Mouse (Mus musculus) limb, embryonic 13.5 days (tissue): ENCODE measurements around the gene Ldlrad2. TPM values are rescaled to one million over a fixed set of nuclear protein-coding genes. Genes with fewer than 3 reads are reported as not detected.
A peak's percentile ranks its signal among the peaks of the same experiment; 100 is the strongest.

Experiments used
- ATAC-seq: fragments of 200-750 bp; cut with Nextera tagmentation; 2 replicates; pipeline ENCODE4 v1.8.0; 2017; ENCODE audit warnings: low read depth, moderate number of reproducible peaks, moderate TSS enrichment; ENCODE audit not compliant: low FRiP score
- H3K27ac ChIP-seq: fragments of 300-500 bp; sonication (generic); 2 replicates; pipeline ENCODE4 v1.5.1; 2015; ENCODE audit warnings: inconsistent platforms, mild to moderate bottlenecking, moderate library complexity
- H3K27me3 ChIP-seq: fragments of 300-500 bp; sonication (generic); 2 replicates; pipeline ENCODE4 v1.6.1; 2015; ENCODE audit warnings: mild to moderate bottlenecking, inconsistent platforms
- H3K36me3 ChIP-seq: fragments of 300-500 bp; sonication (generic); 2 replicates; pipeline ENCODE4 v1.6.1; 2015; ENCODE audit warnings: inconsistent platforms, mild to moderate bottlenecking, moderate library complexity
- H3K4me1 ChIP-seq: fragments of 300-500 bp; sonication (generic); 2 replicates; pipeline ENCODE4 v1.6.1; 2015; ENCODE audit warnings: inconsistent platforms
- H3K4me2 ChIP-seq: fragments of 300-500 bp; sonication (generic); replicated peaks from 2 replicates; pipeline ENCODE4 v1.6.1; 2015; ENCODE audit warnings: inconsistent platforms, mild to moderate bottlenecking, moderate library complexity
- H3K4me3 ChIP-seq: fragments of 300-500 bp; sonication (generic); 2 replicates; pipeline ENCODE4 v1.5.1; 2015; ENCODE audit warnings: moderate library complexity, mild to moderate bottlenecking, inconsistent platforms
- H3K9ac ChIP-seq: fragments of 300-500 bp; sonication (generic); 2 replicates; pipeline ENCODE4 v1.6.1; 2015; ENCODE audit warnings: mild to moderate bottlenecking, inconsistent platforms
- H3K9me3 ChIP-seq: fragments of 300-500 bp; sonication (generic); 2 replicates; pipeline ENCODE4 v1.6.1; 2016; ENCODE audit warnings: inconsistent platforms
- WGBS: fragments of 180-500 bp; shearing (Covaris S2); methylation state at CpG from one replicate; pipeline ENCODE4 v1.1.7; 2015; 5-methylcytosine and 5-hydroxymethylcytosine counted together
- polyA plus RNA-seq: library from polyadenylated mRNA; unstranded; fragments of >200 nt; fragmentation: Nextera tagmentation; extraction: Ambion mirVana; gene quantifications from 2 replicates; pipeline ENCODE4 v1.2.1, GENCODE M21; 2015

Ldlrad2 gene
- not detected in 2 replicates for polyA plus RNA-seq

GRCm38 (mm10) chr4:137574469-137574868 lies at the start of gene Ldlrad2:
TSS of gene Ldlrad2 (minus strand) at chr4:137574569.
- no peak within 1 kb of the TSS for H3K27ac ChIP-seq
- ATAC-seq, result no peak
- no peak within 1 kb of the TSS for H3K4me2 ChIP-seq
- H3K4me1 ChIP-seq, result 0 out of 2 replicates have a peak, but pooled peaks cover 5% of the 10 kb centered on the region
- no peak within 1 kb of the TSS for H3K4me3 ChIP-seq
- H3K36me3 ChIP-seq, result peaks cover 27% of the 10 kb centered on the region
- 90% methylated on average over 10 of the region's 10 CpGs for WGBS
- no peak within 1 kb of the TSS for H3K9ac ChIP-seq
- H3K9me3 ChIP-seq, result no peaks in the 10 kb centered on the region
- H3K27me3 ChIP-seq, result peaks cover 20% of the 10 kb centered on the region

GRCm38 (mm10) chr4:137622847-137623246 lies 48.5 kb upstream of the Ldlrad2 start:
- Histone ChIP-seq H3K4me2 (no peak overlapping the region), H3K27me3 (no peaks in the 10 kb centered on the region), H3K4me3 (no peak overlapping the region), H3K36me3 (peaks cover 92% of the 10 kb centered on the region), H3K9me3 (no peaks in the 10 kb centered on the region), H3K27ac (no peak overlapping the region), H3K9ac (no peak overlapping the region), H3K4me1 (no peaks in the 10 kb centered on the region)
- ATAC-seq, result no peak
- WGBS, result 96% methylated on average over 8 of the region's 8 CpGs

DNA sequence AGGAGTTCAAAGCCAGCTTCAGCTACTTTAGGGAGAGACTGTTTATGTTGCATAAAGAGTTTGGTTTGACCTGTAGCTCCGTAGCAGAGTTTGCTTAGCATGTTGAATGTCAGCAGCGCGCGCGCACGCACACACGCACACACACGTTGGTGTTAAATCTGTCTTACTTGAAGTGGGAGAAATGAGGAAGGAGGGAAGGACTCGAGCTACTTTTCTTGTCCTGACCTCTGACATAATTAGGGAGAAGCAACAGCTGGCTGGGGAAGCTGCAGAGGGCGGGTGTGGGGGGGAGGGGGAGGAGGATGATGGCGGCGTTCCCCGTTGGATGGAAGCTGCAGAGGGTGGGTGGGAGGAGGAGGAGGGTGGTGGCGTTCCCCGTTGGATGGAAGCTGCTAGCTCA lies 35.9 kb upstream of the Ldlrad2 start:
- Histone ChIP-seq H3K36me3 (peaks cover 98% of the 10 kb centered on the region), H3K27me3 (no peaks in the 10 kb centered on the region), H3K27ac (no peak overlapping the region), H3K9ac (no peak overlapping the region), H3K4me3 (no peak overlapping the region), H3K4me2 (no peak overlapping the region), H3K4me1 (no peaks in the 10 kb centered on the region), H3K9me3 (no peaks in the 10 kb centered on the region)
- 76% methylated on average over 15 of the region's 15 CpGs for WGBS
- no peak for ATAC-seq

- no peak for ATAC-seq
- H3K9ac ChIP-seq, result no peak overlapping the region
- H3K36me3 ChIP-seq, result peaks cover 99% of the 10 kb centered on the region
- H3K4me2 ChIP-seq, result no peak overlapping the region
- H3K9me3 ChIP-seq, result no peaks in the 10 kb centered on the region
- H3K4me1 ChIP-seq, result no peaks in the 10 kb centered on the region
- H3K27me3 ChIP-seq, result no peaks in the 10 kb centered on the region
- no peak overlapping the region for H3K27ac ChIP-seq
- H3K4me3 ChIP-seq, result no peak overlapping the region
- 84% methylated on average over 7 of the region's 7 CpGs for WGBS
These were observed 35.3 kb upstream of the Ldlrad2 start for GRCm38 (mm10) chr4:137609702-137610101.

GRCm38 (mm10) chr4:137609281-137609680 lies 34.9 kb upstream of the Ldlrad2 start:
- H3K4me1 ChIP-seq, result no peaks in the 10 kb centered on the region
- H3K4me2 ChIP-seq, result no peak overlapping the region
- peaks cover 99% of the 10 kb centered on the region for H3K36me3 ChIP-seq
- H3K4me3 ChIP-seq, result no peak overlapping the region
- no peaks in the 10 kb centered on the region for H3K27me3 ChIP-seq
- no peak for ATAC-seq
- H3K27ac ChIP-seq, result no peak overlapping the region
- H3K9me3 ChIP-seq, result no peaks in the 10 kb centered on the region
- H3K9ac ChIP-seq, result no peak overlapping the region
- 88% methylated on average over 7 of the region's 7 CpGs for WGBS

DNA sequence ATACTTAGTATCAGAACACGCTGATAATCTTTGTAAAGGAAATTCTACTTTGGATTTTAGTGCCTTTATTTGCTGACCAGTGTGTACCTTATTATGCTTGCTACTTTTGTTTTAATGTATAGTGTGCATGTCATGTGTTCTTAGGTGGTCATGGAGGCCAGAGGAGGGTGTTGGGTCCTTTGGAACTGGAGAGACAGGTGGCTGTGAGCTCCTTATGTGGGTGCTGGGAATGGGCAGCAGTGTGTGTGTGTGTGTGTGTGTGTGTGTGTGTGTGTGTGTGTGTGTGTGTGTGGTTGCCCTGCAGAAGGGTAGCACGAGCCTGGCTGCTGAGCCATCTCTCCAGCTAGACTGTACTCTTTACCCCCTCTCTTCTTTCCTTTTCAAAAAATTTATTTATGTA lies 32.7 kb upstream of the Ldlrad2 start:
- no peak for ATAC-seq
- Histone ChIP-seq H3K9me3 (no peaks in the 10 kb centered on the region), H3K4me1 (no peaks in the 10 kb centered on the region), H3K9ac (no peak overlapping the region), H3K36me3 (peaks cover 78% of the 10 kb centered on the region), H3K27me3 (no peaks in the 10 kb centered on the region), H3K27ac (no peak overlapping the region), H3K4me2 (no peak overlapping the region), H3K4me3 (no peak overlapping the region)
- WGBS, result 100% methylated on average over 2 of the region's 2 CpGs

DNA sequence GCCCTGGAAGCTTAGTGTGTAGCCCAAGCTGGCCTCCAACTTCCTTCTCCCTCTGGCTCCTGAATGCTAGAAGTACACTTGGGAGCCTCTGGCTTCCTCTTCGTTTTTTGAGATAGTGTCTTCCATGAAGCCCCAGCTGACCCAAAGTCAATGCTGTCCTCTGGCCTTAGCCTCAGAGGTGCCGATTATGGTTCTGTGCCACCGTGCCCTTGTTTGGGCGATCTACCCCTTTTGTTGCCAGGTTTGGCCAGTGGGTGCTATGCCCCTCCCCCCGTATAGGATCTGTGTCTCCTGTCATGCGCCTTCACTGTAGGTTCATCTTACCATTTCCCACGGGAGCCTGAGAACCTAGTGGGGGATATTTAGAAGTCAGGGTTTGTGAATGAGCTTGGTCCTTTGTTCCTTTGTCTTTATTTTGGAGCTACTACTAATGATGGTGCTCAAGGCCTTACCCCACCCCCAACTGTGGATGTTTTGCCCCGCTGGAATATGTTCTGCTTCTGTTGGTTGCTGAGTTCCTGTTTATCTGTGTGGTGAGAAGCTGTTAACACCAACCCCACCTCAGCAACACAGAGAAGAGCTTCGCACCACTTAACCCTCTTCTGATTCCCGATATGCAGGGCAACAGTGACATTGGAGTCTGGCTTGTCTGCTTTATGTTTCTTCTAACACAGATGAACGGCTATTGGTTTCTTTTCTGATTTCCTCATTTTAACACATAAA lies 29.2 kb upstream of the Ldlrad2 start:
- Histone ChIP-seq H3K27ac (no peak overlapping the region), H3K9ac (no peak overlapping the region), H3K4me3 (no peak overlapping the region), H3K36me3 (peaks cover 44% of the 10 kb centered on the region), H3K4me1 (peaks cover 15% of the 10 kb centered on the region), H3K9me3 (no peaks in the 10 kb centered on the region), H3K27me3 (no peaks in the 10 kb centered on the region), H3K4me2 (no peak overlapping the region)
- 86% methylated on average over 11 of the region's 11 CpGs for WGBS
- no peak for ATAC-seq

DNA sequence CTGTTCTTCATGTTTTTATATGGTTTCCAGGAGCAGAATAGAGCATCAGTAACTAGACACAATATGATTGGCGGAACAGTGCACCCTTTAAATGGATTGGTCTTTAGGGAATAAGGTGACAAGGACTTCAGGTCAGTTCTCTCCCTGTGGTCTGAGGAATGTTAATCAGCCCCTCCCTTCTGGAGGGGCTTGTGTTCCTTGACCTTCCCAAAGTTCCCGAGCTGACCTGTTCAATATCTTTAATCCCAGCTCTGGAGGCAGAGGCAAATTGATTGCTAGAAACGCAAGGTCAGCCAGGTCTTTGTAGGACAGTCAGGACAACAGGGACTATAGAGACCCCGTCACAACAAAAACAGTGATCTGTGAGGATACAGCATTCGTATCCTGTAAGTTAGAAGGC lies 24.2 kb upstream of the Ldlrad2 start:
- H3K4me2 ChIP-seq, result no peak overlapping the region
- H3K9ac ChIP-seq, result no peak overlapping the region
- 80% methylated on average over 5 of the region's 5 CpGs for WGBS
- no peaks in the 10 kb centered on the region for H3K36me3 ChIP-seq
- peaks cover 44% of the 10 kb centered on the region for H3K4me1 ChIP-seq
- H3K27me3 ChIP-seq, result no peaks in the 10 kb centered on the region
- no peak for ATAC-seq
- no peak overlapping the region for H3K27ac ChIP-seq
- H3K4me3 ChIP-seq, result no peak overlapping the region
- H3K9me3 ChIP-seq, result no peaks in the 10 kb centered on the region

GRCm38 (mm10) chr4:137597098-137597630 lies 22.8 kb upstream of the Ldlrad2 start:
- no peak overlapping the region for H3K27ac ChIP-seq
- H3K4me1 ChIP-seq, result peaks cover 44% of the 10 kb centered on the region
- no peaks in the 10 kb centered on the region for H3K36me3 ChIP-seq
- H3K9ac ChIP-seq, result no peak overlapping the region
- 96% methylated on average over 4 of the region's 4 CpGs for WGBS
- no peaks in the 10 kb centered on the region for H3K27me3 ChIP-seq
- no peaks in the 10 kb centered on the region for H3K9me3 ChIP-seq
- H3K4me2 ChIP-seq, result no peak overlapping the region
- no peak for ATAC-seq
- H3K4me3 ChIP-seq, result no peak overlapping the region

DNA sequence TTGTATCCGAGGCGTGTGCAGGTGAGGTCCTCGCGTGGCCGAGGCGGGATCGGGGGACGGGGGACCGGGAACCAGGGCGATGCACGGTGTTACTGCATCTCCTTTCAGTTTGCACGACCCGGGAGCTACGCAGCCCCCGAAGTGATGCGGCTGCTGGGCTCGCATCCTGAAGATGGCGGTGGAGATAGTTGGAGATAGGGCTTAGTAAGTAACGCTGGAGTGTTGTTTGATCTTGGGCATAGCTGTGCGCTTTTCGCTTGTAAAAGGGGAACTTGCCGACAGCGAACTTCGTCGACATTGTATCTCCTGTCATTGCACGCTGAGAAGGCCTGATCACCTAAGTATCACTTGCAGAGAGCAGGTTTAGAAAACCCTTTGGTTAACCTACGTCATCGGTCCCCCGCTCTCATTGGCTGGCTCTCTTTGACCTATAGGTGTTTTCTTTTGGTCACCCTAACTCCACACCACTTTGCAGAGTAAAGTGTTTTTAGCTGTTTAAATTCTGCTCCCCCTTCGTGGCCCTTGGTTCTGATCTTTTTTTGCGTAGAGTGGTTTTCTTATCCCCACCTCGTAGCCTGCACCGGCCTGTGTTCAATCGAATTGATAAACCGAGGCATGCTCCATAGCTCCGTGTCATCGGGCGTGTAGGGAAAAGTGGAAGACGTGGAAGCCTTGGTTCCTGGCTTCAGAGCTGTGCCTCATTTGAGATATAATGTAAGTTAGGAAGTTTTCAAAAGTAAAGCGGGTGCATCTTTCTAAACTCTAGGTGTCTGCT lies 20.3 kb upstream of the Ldlrad2 start:
- Histone ChIP-seq H3K36me3 (no peaks in the 10 kb centered on the region), H3K4me1 (peaks cover 39% of the 10 kb centered on the region), H3K9me3 (no peaks in the 10 kb centered on the region), H3K9ac (peak overlapping the region; percentile 89), H3K4me2 (peak overlapping the region; percentile 89), H3K4me3 (peak overlapping the region; percentile 96), H3K27ac (peak overlapping the region; percentile 99), H3K27me3 (no peaks in the 10 kb centered on the region)
- WGBS, result 5% methylated on average over 40 of the region's 40 CpGs
- peak; percentile 16; the same call in 1 of the 2 replicates for ATAC-seq

GRCm38 (mm10) chr4:137593601-137594495 lies 19.5 kb upstream of the Ldlrad2 start, which contains the start of gene Usp48:
TSS of gene Usp48 (plus strand) at chr4:137593755.
- H3K36me3 ChIP-seq, result no peaks in the 10 kb centered on the region
- H3K4me2 ChIP-seq, result peak within 1 kb of the TSS; percentile 89
- peaks cover 31% of the 10 kb centered on the region for H3K4me1 ChIP-seq
- peak within 1 kb of the TSS; percentile 89 for H3K9ac ChIP-seq
- peak; percentile 95 for ATAC-seq
- under 1% methylated on average over 78 of the region's 92 CpGs for WGBS
- no peaks in the 10 kb centered on the region for H3K9me3 ChIP-seq
- peak within 1 kb of the TSS; percentile 96 for H3K4me3 ChIP-seq
- peak within 1 kb of the TSS; percentile 99 for H3K27ac ChIP-seq
- no peaks in the 10 kb centered on the region for H3K27me3 ChIP-seq
